Mouse (Mus musculus): ENCODE results near the gene Kif2c.
A peak's percentile ranks its signal among the peaks of the same experiment; 100 is the strongest.

Kif2c gene

GRCm38 (mm10) chr4:117189382-117189855 is 7.0 kb upstream of the Kif2c start:
- ATAC-seq (ENCODE audit: low TSS enrichment) = no peak

GRCm38 (mm10) chr4:117188969-117189368 is 6.5 kb upstream of the Kif2c start:
- no peak for ATAC-seq (ENCODE audit: low TSS enrichment)

GRCm38 (mm10) chr4:117182759-117183096 is 289 bp upstream of the Kif2c start:
- 0 out of 2 replicates have a peak, but pooled peaks have one; percentile 47 for ATAC-seq (ENCODE audit: low TSS enrichment)

GRCm38 (mm10) chr4:117169936-117170335 is 12.5 kb downstream of the Kif2c start:
- no peak for ATAC-seq (ENCODE audit: low TSS enrichment)

- no peak for ATAC-seq (ENCODE audit: low TSS enrichment)
These were observed 21.3 kb downstream of the Kif2c start for GRCm38 (mm10) chr4:117161183-117161582.

- ATAC-seq (ENCODE audit: low TSS enrichment) = no peak
These were observed 22.8 kb downstream of the Kif2c start for GRCm38 (mm10) chr4:117159666-117160065.

GRCm38 (mm10) chr4:117156372-117156771 is 26.1 kb downstream of the Kif2c start:
- no peak for ATAC-seq (ENCODE audit: low TSS enrichment)

GRCm38 (mm10) chr4:117155792-117156355 is 26.6 kb downstream of the Kif2c start, which contains the start of gene Rps8:
TSS of gene Rps8 (minus strand) at chr4:117156243.
- ATAC-seq (ENCODE audit: low TSS enrichment) = peak; percentile 96

GRCm38 (mm10) chr4:117155020-117155791 is 27.2 kb downstream of the Kif2c start:
- no peak for ATAC-seq (ENCODE audit: low TSS enrichment)

- ATAC-seq (ENCODE audit: low TSS enrichment) = no peak
These were observed 29.7 kb downstream of the Kif2c start for GRCm38 (mm10) chr4:117152714-117153113.

- no peak for ATAC-seq (ENCODE audit: low TSS enrichment)
These were observed 31.0 kb downstream of the Kif2c start for GRCm38 (mm10) chr4:117151416-117151815.

- ATAC-seq (ENCODE audit: low TSS enrichment) = no peak
These were observed 32.2 kb downstream of the Kif2c start for GRCm38 (mm10) chr4:117150212-117150733.

GRCm38 (mm10) chr4:117149291-117150211 is 32.9 kb downstream of the Kif2c start:
- ATAC-seq (ENCODE audit: low TSS enrichment) = no peak

GRCm38 (mm10) chr4:117148815-117149214 is 33.6 kb downstream of the Kif2c start:
- ATAC-seq (ENCODE audit: low TSS enrichment) = no peak

- ATAC-seq (ENCODE audit: low TSS enrichment) = no peak
These were observed 34.3 kb downstream of the Kif2c start for GRCm38 (mm10) chr4:117148047-117148713.

GRCm38 (mm10) chr4:117146176-117146575 is 36.3 kb downstream of the Kif2c start:
- peak; percentile 69 for ATAC-seq (ENCODE audit: low TSS enrichment)

GRCm38 (mm10) chr4:117145248-117145647 is 37.2 kb downstream of the Kif2c start:
- ATAC-seq (ENCODE audit: low TSS enrichment) = no peak

GRCm38 (mm10) chr4:117143023-117143422 is 39.4 kb downstream of the Kif2c start:
- ATAC-seq (ENCODE audit: low TSS enrichment) = no peak

GRCm38 (mm10) chr4:117140613-117141012 is 41.8 kb downstream of the Kif2c start:
- ATAC-seq (ENCODE audit: low TSS enrichment) = no peak

GRCm38 (mm10) chr4:117139217-117139612 is 43.2 kb downstream of the Kif2c start:
- no peak for ATAC-seq (ENCODE audit: low TSS enrichment)
